Mouse (Mus musculus) neural tube, embryonic 13.5 days (tissue): Measurements from ENCODE around the gene Dnajb11. TPM values are rescaled to one million over a fixed set of nuclear protein-coding genes. Genes with fewer than 3 reads are reported as not detected.

Source experiments
- ATAC-seq: fragments of 200-750 bp; cut with Nextera tagmentation; 2 replicates; pipeline ENCODE4 v1.8.0; 2017; ENCODE audit warnings: low read depth, mild to moderate bottlenecking, moderate TSS enrichment, moderate library complexity
- H3K27ac ChIP-seq: fragments of 300-500 bp; sonication (generic); replicated peaks from 2 replicates; pipeline ENCODE4 v1.5.1; 2015; ENCODE audit warnings: moderate library complexity, mild to moderate bottlenecking, inconsistent platforms
- H3K27me3 ChIP-seq: fragments of 300-500 bp; sonication (generic); 2 replicates; pipeline ENCODE4 v1.6.1; 2015; ENCODE audit warnings: mild to moderate bottlenecking, inconsistent platforms
- H3K36me3 ChIP-seq: fragments of 300-500 bp; sonication (generic); 2 replicates; pipeline ENCODE4 v1.6.1; 2015; ENCODE audit warnings: mild to moderate bottlenecking, inconsistent platforms
- H3K4me1 ChIP-seq: fragments of 300-500 bp; sonication (generic); replicated peaks from 2 replicates; pipeline ENCODE4 v1.6.1; 2015; ENCODE audit warnings: inconsistent platforms
- H3K4me2 ChIP-seq: fragments of 300-500 bp; sonication (generic); 2 replicates; pipeline ENCODE4 v1.6.1; 2015; ENCODE audit warnings: inconsistent platforms, mild to moderate bottlenecking, moderate library complexity
- H3K4me3 ChIP-seq: fragments of 300-500 bp; sonication (generic); 2 replicates; pipeline ENCODE4 v1.5.1; 2015; ENCODE audit warnings: mild to moderate bottlenecking, inconsistent platforms
- H3K9ac ChIP-seq: fragments of 300-500 bp; sonication (generic); 2 replicates; pipeline ENCODE4 v1.6.1; 2015; ENCODE audit warnings: moderate library complexity, mild to moderate bottlenecking, inconsistent platforms
- H3K9me3 ChIP-seq: fragments of 300-500 bp; sonication (generic); 2 replicates; pipeline ENCODE4 v1.6.1; 2016; ENCODE audit warnings: inconsistent platforms
- WGBS: fragments of 180-500 bp; shearing (Covaris S2); methylation state at CpG from one replicate; pipeline ENCODE4 v1.1.7; 2015; 5-methylcytosine and 5-hydroxymethylcytosine counted together
- polyA plus RNA-seq: library from polyadenylated mRNA; unstranded; fragments of >200 nt; fragmentation: Nextera tagmentation; extraction: Ambion mirVana; gene quantifications from 2 replicates; pipeline ENCODE4 v1.2.1, GENCODE M21; 2015

Gene Dnajb11
- polyA plus RNA-seq, 1 experiment from 2014 or later: 110 TPM

- Histone ChIP-seq H3K27me3 (no peaks in the 10 kb centered on the region), H3K9ac (no peak overlapping the region), H3K36me3 (no peaks in the 10 kb centered on the region), H3K4me1 (no peaks in the 10 kb centered on the region), H3K27ac (no peak overlapping the region), H3K4me2 (no peak overlapping the region), H3K4me3 (no peak overlapping the region), H3K9me3 (no peaks in the 10 kb centered on the region)
- ATAC-seq: no peak
- 75% methylated on average over 6 of the region's 6 CpGs for WGBS
Observed at GRCm38 (mm10) chr16:22912886-22913285, 55.2 kb downstream of the Dnajb11 start.

- H3K4me1 ChIP-seq: no peaks in the 10 kb centered on the region
- no peaks in the 10 kb centered on the region for H3K27me3 ChIP-seq
- H3K9ac ChIP-seq: no peak overlapping the region
- no peak overlapping the region for H3K4me3 ChIP-seq
- H3K36me3 ChIP-seq: no peaks in the 10 kb centered on the region
- H3K4me2 ChIP-seq: no peak overlapping the region
- no peak overlapping the region for H3K27ac ChIP-seq
- no peaks in the 10 kb centered on the region for H3K9me3 ChIP-seq
- no peak for ATAC-seq
Observed at GRCm38 (mm10) chr16:22914276-22914675, 56.6 kb downstream of the Dnajb11 start.

DNA sequence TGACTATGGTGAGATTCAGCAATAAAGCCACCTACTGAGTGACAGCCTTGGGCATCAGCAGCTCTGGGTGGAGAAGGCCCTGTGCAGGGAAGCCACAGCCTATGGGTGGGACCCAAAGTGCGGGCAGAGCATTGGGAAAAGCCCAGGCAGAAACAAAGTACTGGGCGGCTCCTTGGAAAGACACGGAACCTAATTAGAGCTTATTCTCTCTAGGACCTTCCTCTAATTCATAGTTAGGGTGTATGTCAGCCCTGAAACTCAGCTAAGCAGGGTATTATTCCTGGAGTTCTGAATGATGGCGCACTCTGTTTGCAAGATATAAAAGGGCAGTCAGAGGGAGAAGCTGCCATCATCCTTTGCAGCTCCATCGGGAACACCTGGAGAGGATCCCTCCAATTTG lies 60.4 kb downstream of the Dnajb11 start, which contains the start of gene Fetub:
Gene Fetub, plus strand, starts transcription at position 301 of the 400 bp plus-strand sequence.
- no peak within 1 kb of the TSS for H3K9ac ChIP-seq
- ATAC-seq: no peak
- H3K27me3 ChIP-seq: no peaks in the 10 kb centered on the region
- no peak within 1 kb of the TSS for H3K4me2 ChIP-seq
- H3K9me3 ChIP-seq: no peaks in the 10 kb centered on the region
- H3K36me3 ChIP-seq: no peaks in the 10 kb centered on the region
- WGBS: 91% methylated on average over 5 of the region's 5 CpGs
- H3K4me1 ChIP-seq: no peaks in the 10 kb centered on the region
- no peak within 1 kb of the TSS for H3K4me3 ChIP-seq
- H3K27ac ChIP-seq: no peak within 1 kb of the TSS

GRCm38 (mm10) chr16:22918664-22919312 lies 61.1 kb downstream of the Dnajb11 start:
- Histone ChIP-seq H3K9me3 (no peaks in the 10 kb centered on the region), H3K4me1 (no peaks in the 10 kb centered on the region), H3K9ac (no peak overlapping the region), H3K27ac (no peak overlapping the region), H3K36me3 (no peaks in the 10 kb centered on the region), H3K4me3 (no peak overlapping the region), H3K4me2 (no peak overlapping the region), H3K27me3 (no peaks in the 10 kb centered on the region)
- ATAC-seq: no peak
- 80% methylated on average over 15 of the region's 15 CpGs for WGBS

- no peaks in the 10 kb centered on the region for H3K4me1 ChIP-seq
- no peaks in the 10 kb centered on the region for H3K36me3 ChIP-seq
- no peaks in the 10 kb centered on the region for H3K27me3 ChIP-seq
- 80% methylated on average over 18 of the region's 18 CpGs for WGBS
- H3K4me3 ChIP-seq: no peak overlapping the region
- no peaks in the 10 kb centered on the region for H3K9me3 ChIP-seq
- no peak overlapping the region for H3K9ac ChIP-seq
- ATAC-seq: no peak
- no peak overlapping the region for H3K27ac ChIP-seq
- H3K4me2 ChIP-seq: no peak overlapping the region
Observed at GRCm38 (mm10) chr16:22919971-22920854, 62.6 kb downstream of the Dnajb11 start.

GRCm38 (mm10) chr16:22921761-22922160 lies 64.1 kb downstream of the Dnajb11 start:
- no peaks in the 10 kb centered on the region for H3K4me1 ChIP-seq
- H3K4me2 ChIP-seq: no peak overlapping the region
- no peak for ATAC-seq
- H3K9ac ChIP-seq: no peak overlapping the region
- H3K27ac ChIP-seq: no peak overlapping the region
- WGBS: 95% methylated on average over 5 of the region's 5 CpGs
- H3K9me3 ChIP-seq: no peaks in the 10 kb centered on the region
- no peaks in the 10 kb centered on the region for H3K27me3 ChIP-seq
- no peaks in the 10 kb centered on the region for H3K36me3 ChIP-seq
- H3K4me3 ChIP-seq: no peak overlapping the region

DNA sequence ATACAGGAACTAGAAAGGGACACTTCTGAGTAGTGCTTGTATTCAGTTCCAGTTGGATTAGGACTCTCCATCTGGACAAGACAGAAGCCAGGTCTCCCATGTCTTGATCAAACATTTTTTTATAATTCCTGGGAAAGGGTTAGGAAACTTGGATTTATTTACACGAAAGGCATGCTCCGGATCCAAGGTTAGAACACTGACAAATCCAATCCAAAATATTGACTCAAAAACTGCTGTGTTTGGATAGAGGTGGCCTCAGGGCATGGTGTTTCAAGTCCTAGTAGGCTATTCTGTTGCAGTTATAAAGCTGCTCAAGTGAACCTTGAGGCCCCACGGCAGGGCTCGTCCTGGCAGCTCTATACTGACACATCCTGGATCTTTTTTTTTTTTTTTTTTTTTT lies 64.8 kb downstream of the Dnajb11 start:
- no peaks in the 10 kb centered on the region for H3K4me1 ChIP-seq
- no peak for ATAC-seq
- no peak overlapping the region for H3K9ac ChIP-seq
- H3K4me2 ChIP-seq: no peak overlapping the region
- H3K36me3 ChIP-seq: no peaks in the 10 kb centered on the region
- H3K4me3 ChIP-seq: no peak overlapping the region
- H3K27me3 ChIP-seq: no peaks in the 10 kb centered on the region
- WGBS: 87% methylated on average over 4 of the region's 4 CpGs
- H3K9me3 ChIP-seq: no peaks in the 10 kb centered on the region
- H3K27ac ChIP-seq: no peak overlapping the region

Other genes with a start within 250 kb of the Dnajb11 start
- 0.61 and 0.82 TPM in 2 replicates for gene Dgkg, start 200.6 kb upstream of the Dnajb11 start, polyA plus RNA-seq
- not detected in 2 replicates for gene Crygs, start 46.3 kb upstream of the Dnajb11 start, polyA plus RNA-seq
- 22.9 and 25.8 TPM in 2 replicates for gene Tbccd1, start 176 bp upstream of the Dnajb11 start, polyA plus RNA-seq
- 0.50 and 0.61 TPM in 2 replicates for gene Ahsg, start 33.4 kb downstream of the Dnajb11 start, polyA plus RNA-seq
- not detected in 2 replicates for gene Fetub, start 60.5 kb downstream of the Dnajb11 start, polyA plus RNA-seq
- gene Hrg, start 93.2 kb downstream of the Dnajb11 start, polyA plus RNA-seq: 0.25 TPM in 1 of 2 replicates, not detected in the other
- 0.50 and 0.95 TPM in 2 replicates for gene Kng2, start 171.6 kb downstream of the Dnajb11 start, polyA plus RNA-seq
- gene Kng1, start 200.0 kb downstream of the Dnajb11 start, polyA plus RNA-seq: 0.29 TPM in 1 of 2 replicates, not detected in the other
- gene Eif4a2, start 249.6 kb downstream of the Dnajb11 start, polyA plus RNA-seq: 333 and 342 TPM in 2 replicates